Mouse (Mus musculus): Measurements from ENCODE around the gene Morc2a.

GRCm38 (mm10) chr11:3650141-3650540 lies 1.1 kb downstream of the Morc2a start:
- TF ChIP-seq CTCF (IDR thresholded peaks at IDR 0.05; ENCODE audit: borderline replicate concordance, insufficient read depth, low read length), result no peak
- no peak for TF ChIP-seq POLR2A (IDR thresholded peaks at IDR 0.05; ENCODE audit: low read depth, low read length)
